25 mouse cellular contexts compared by ENCODE assay signal in the genomic region with DNA sequence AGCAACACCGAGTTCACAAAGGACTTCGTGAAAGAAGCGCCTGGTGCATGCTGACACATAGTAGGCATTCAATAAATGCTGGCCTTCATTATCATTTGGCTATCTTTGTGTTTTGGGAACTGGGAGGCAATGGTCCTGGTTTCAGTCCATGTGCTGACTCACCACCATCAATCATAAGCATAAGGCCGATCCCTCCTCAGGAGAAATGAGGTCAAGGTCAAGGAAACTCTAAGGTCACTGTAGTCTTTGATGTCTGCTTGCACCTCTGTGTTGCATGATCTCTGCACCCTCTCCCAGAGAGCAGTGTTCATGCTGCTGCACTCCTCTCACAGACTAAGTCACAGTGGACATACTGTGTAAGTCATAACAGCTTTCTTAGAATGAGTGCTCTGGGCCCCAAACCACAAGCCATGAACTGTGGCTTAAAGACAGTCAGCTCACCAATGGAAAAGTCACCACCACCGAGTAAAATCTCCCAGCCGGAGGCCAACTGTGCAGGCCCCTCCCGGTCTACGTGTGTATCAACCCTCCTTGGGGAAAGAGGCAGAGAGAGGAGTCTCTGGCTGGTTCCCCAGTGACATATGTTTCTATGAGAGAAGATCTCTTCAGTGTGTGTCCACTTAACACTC. TPM values are rescaled to one million over a fixed set of nuclear protein-coding genes. Genes with fewer than 3 reads are reported as not detected.
A peak's percentile ranks its signal among the peaks of the same experiment; 100 is the strongest.
DNase-seq lines count a peak whose midpoint lies in the region; ATAC-seq and TF ChIP-seq lines count a peak whose summit lies in the region.
"Had no signal": no experiment of that assay in that cellular context is flagged by ENCODE, and none has a peak within 500 bp of the region (broad histone marks: within the 10 kb centered on the region; RNA-seq: fewer than 3 reads in every experiment).

No protein-coding gene starts in this region.

- peak; percentile 30 for DNase-seq in CD4-positive helper T cell, adult 2 months (ENCODE audit: low read depth, low spot score)
- DNase-seq in adrenal gland, postnatal 14 days: peak; percentile 63
- DNase-seq in kidney, postnatal 25 days: no peak
- no peak for DNase-seq in retina, postnatal 1 day
- no peak for DNase-seq in liver, postnatal 0 days
- DNase-seq: cerebellum, adult 8-10 months; cerebellum, postnatal 36 days; gastrocnemius, postnatal 25 days; heart, adult 2 months; kidney, adult 18-20 months; kidney, postnatal 14 days; lung, adult 2 months; lung, postnatal 14 days; thymus, adult 18-20 months; thymus, postnatal 4 days had no signal

- no peaks in the 10 kb centered on the region for H3K27me3 ChIP-seq in forebrain, embryonic 12.5 days
- H3K27me3 ChIP-seq in forebrain, embryonic 13.5 days: no peaks in the 10 kb centered on the region
- H3K27me3 ChIP-seq in embryonic facial prominence, embryonic 15.5 days: 0 out of 2 replicates have a peak, but pooled peaks cover 4% of the 10 kb centered on the region
- H3K27me3 ChIP-seq in liver, postnatal 0 days (ENCODE audit: insufficient read depth, low read length): no peaks in the 10 kb centered on the region
- H3K27me3 ChIP-seq: liver, embryonic 12.5 days had no signal

- H3K4me1 ChIP-seq in forebrain, embryonic 12.5 days: peaks cover 36% of the 10 kb centered on the region
- peaks cover 40% of the 10 kb centered on the region for H3K4me1 ChIP-seq in forebrain, embryonic 13.5 days
- peaks cover 33% of the 10 kb centered on the region for H3K4me1 ChIP-seq in embryonic facial prominence, embryonic 15.5 days
- H3K4me1 ChIP-seq in liver, postnatal 0 days (ENCODE audit: insufficient read depth): no peaks in the 10 kb centered on the region
- H3K4me1 ChIP-seq: liver, embryonic 12.5 days had no signal

- WGBS in forebrain, embryonic 12.5 days: 85% methylated on average over 8 of the region's 8 CpGs
- 85% methylated on average over 8 of the region's 8 CpGs for WGBS in forebrain, embryonic 13.5 days
- 57% methylated on average over 8 of the region's 8 CpGs for WGBS in embryonic facial prominence, embryonic 15.5 days
- 66% methylated on average over 8 of the region's 8 CpGs for WGBS in liver, postnatal 0 days (ENCODE audit: insufficient replicate concordance)

- no peak overlapping the region for H3K4me2 ChIP-seq in forebrain, embryonic 12.5 days
- H3K4me2 ChIP-seq in forebrain, embryonic 13.5 days: no peak overlapping the region
- no peak overlapping the region for H3K4me2 ChIP-seq in embryonic facial prominence, embryonic 15.5 days (replicated peaks)
- no peak overlapping the region for H3K4me2 ChIP-seq in liver, postnatal 0 days (ENCODE audit: low read depth, low read length)
- H3K4me2 ChIP-seq: liver, embryonic 12.5 days; midbrain, embryonic 11.5 days had no signal

- H3K4me3 ChIP-seq in forebrain, embryonic 12.5 days (replicated peaks): no peak overlapping the region
- H3K4me3 ChIP-seq in forebrain, embryonic 13.5 days: no peak overlapping the region
- no peak overlapping the region for H3K4me3 ChIP-seq in embryonic facial prominence, embryonic 15.5 days (replicated peaks)
- H3K4me3 ChIP-seq in liver, postnatal 0 days (ENCODE audit: low read depth, low read length): no peak overlapping the region
- H3K4me3 ChIP-seq: erythroblast, embryonic 14.5 days; heart, adult 2 months; layer of hippocampus, adult 2 months; liver, embryonic 12.5 days had no signal

- ATAC-seq in forebrain, embryonic 12.5 days (ENCODE audit: low FRiP score): no peak
- no peak for ATAC-seq in forebrain, embryonic 13.5 days
- peak; percentile 32 for ATAC-seq in embryonic facial prominence, embryonic 15.5 days (ENCODE audit: insufficient number of reproducible peaks, low FRiP score, low TSS enrichment, low read depth)
- no peak for ATAC-seq in liver, postnatal 0 days
- ATAC-seq: activated CD4-positive, CD25-positive, alpha-beta regulatory T cell, adult 4 months; forebrain, embryonic 16.5 days; inflammation-experienced regulatory T-cells, adult 6 months; liver, embryonic 12.5 days had no signal

- H3K27ac ChIP-seq in forebrain, embryonic 12.5 days: 0 out of 2 replicates have a peak overlapping the region, but pooled peaks have one; percentile 19
- no peak overlapping the region for H3K27ac ChIP-seq in forebrain, embryonic 13.5 days
- peak overlapping the region; percentile 66; the same call in 1 of the 2 replicates for H3K27ac ChIP-seq in embryonic facial prominence, embryonic 15.5 days (replicated peaks)
- no peak overlapping the region for H3K27ac ChIP-seq in liver, postnatal 0 days (ENCODE audit: low read depth)
- H3K27ac ChIP-seq: heart, adult 2 months; layer of hippocampus, adult 2 months; liver, embryonic 12.5 days had no signal

- H3K9me3 ChIP-seq in forebrain, embryonic 12.5 days: no peaks in the 10 kb centered on the region
- H3K9me3 ChIP-seq in forebrain, embryonic 13.5 days (replicated peaks): no peaks in the 10 kb centered on the region
- no peaks in the 10 kb centered on the region for H3K9me3 ChIP-seq in embryonic facial prominence, embryonic 15.5 days (replicated peaks)
- no peaks in the 10 kb centered on the region for H3K9me3 ChIP-seq in liver, postnatal 0 days (ENCODE audit: low read length)
- H3K9me3 ChIP-seq: liver, embryonic 12.5 days had no signal

- no peak overlapping the region for H3K9ac ChIP-seq in forebrain, embryonic 12.5 days
- H3K9ac ChIP-seq in forebrain, embryonic 13.5 days: no peak overlapping the region
- no peak overlapping the region for H3K9ac ChIP-seq in embryonic facial prominence, embryonic 15.5 days
- H3K9ac ChIP-seq in liver, postnatal 0 days (replicated peaks): no peak overlapping the region
- H3K9ac ChIP-seq: liver, embryonic 12.5 days had no signal

- TF ChIP-seq CTCF in liver, postnatal 0 days (IDR thresholded peaks at IDR 0.05; ENCODE audit: low read depth): no peak

- no peak for TF ChIP-seq EP300 in liver, postnatal 0 days (IDR thresholded peaks at IDR 0.05; ENCODE audit: low read depth)

- no peaks in the 10 kb centered on the region for H3K36me3 ChIP-seq in forebrain, embryonic 12.5 days (replicated peaks)
- no peaks in the 10 kb centered on the region for H3K36me3 ChIP-seq in forebrain, embryonic 13.5 days (ENCODE audit: poor library complexity, severe bottlenecking)
- no peaks in the 10 kb centered on the region for H3K36me3 ChIP-seq in embryonic facial prominence, embryonic 15.5 days
- no peaks in the 10 kb centered on the region for H3K36me3 ChIP-seq in liver, postnatal 0 days (replicated peaks; ENCODE audit: insufficient read depth, low read length)
- H3K36me3 ChIP-seq: liver, embryonic 12.5 days had no signal

RNA-seq across cellular contexts. Expression of gene Nav1, which starts 8.7 kb away (rescaled TPM):
- 32.4 and 37.9 TPM in 2 replicates for polyA plus RNA-seq in forebrain, embryonic 12.5 days (2016; fragmentation: Nextera tagmentation; extraction: Ambion mirVana)
- polyA plus RNA-seq in forebrain, embryonic 13.5 days (2015; fragmentation: Nextera tagmentation; extraction: Ambion mirVana): 30.6 and 33.3 TPM in 2 replicates
- total RNA-seq in adrenal gland, postnatal 14 days (2021): 20.6 and 24.8 TPM in 2 replicates
- polyA plus RNA-seq in embryonic facial prominence, embryonic 15.5 days (2015; fragmentation: Nextera tagmentation; extraction: Ambion mirVana): 12.5 and 13.6 TPM in 2 replicates
- 0.92 and 0.94 TPM in 2 replicates for polyA plus RNA-seq in liver, postnatal 0 days (2015; fragmentation: Nextera tagmentation; extraction: Ambion mirVana)

Comparison
In these comparisons a context has a peak if more than half of its experiments do, and no peak if none do; other contexts are left out.
1. H3K27ac ChIP-seq: peak in forebrain, embryonic 12.5 days (single experiment) and embryonic facial prominence, embryonic 15.5 days (single experiment); none in forebrain, embryonic 13.5 days (single experiment) and liver, postnatal 0 days (single experiment).
2. DNase-seq: peak in CD4-positive helper T cell, adult 2 months (single experiment) and adrenal gland, postnatal 14 days (single experiment); none in kidney, postnatal 25 days (0 of 2), retina, postnatal 1 day (single experiment) and liver, postnatal 0 days (single experiment).